Mouse (Mus musculus): Measurements from ENCODE around the gene Xkr7. TPM values are rescaled to one million over a fixed set of nuclear protein-coding genes. Genes with fewer than 3 reads are reported as not detected.

Xkr7 gene
- polyA plus RNA-seq, 1 experiment: 0.14 TPM

Other genes with a start within 250 kb of the Xkr7 start
- 42.4 and 43.6 TPM in 2 replicates for gene Bcl2l1, start 200.1 kb upstream of the Xkr7 start, polyA plus RNA-seq (2012; rRNA removed)
- 5.0 and 5.2 TPM in 2 replicates for gene Tpx2, start 183.9 kb upstream of the Xkr7 start, polyA plus RNA-seq (2012; rRNA removed)
- 0.04 and 0.10 TPM in 2 replicates for gene Mylk2, start 120.5 kb upstream of the Xkr7 start, polyA plus RNA-seq (2012; rRNA removed)
- 1.9 and 2.0 TPM in 2 replicates for gene Foxs1, start 98.6 kb upstream of the Xkr7 start, polyA plus RNA-seq (2012; rRNA removed)
- 0.06 TPM in 1 of 2 replicates, not detected in the other for gene Dusp15, start 80.2 kb upstream of the Xkr7 start, polyA plus RNA-seq (2012; rRNA removed)
- gene Ttll9, start 69.4 kb upstream of the Xkr7 start, polyA plus RNA-seq (2012; rRNA removed): 0.12 TPM in 1 of 2 replicates, not detected in the other
- gene Pdrg1, start 16.4 kb upstream of the Xkr7 start, polyA plus RNA-seq (2012; rRNA removed): 30.5 and 34.0 TPM in 2 replicates
- gene Ccm2l, start 34.1 kb downstream of the Xkr7 start, polyA plus RNA-seq (2012; rRNA removed): 3.5 and 7.5 TPM in 2 replicates
- gene Hck, start 76.6 kb downstream of the Xkr7 start, polyA plus RNA-seq (2012; rRNA removed): 18.0 and 24.0 TPM in 2 replicates
- gene Tm9sf4, start 129.5 kb downstream of the Xkr7 start, polyA plus RNA-seq (2012; rRNA removed): 37.3 and 48.4 TPM in 2 replicates
- 3.2 and 3.3 TPM in 2 replicates for gene Tspyl3, start 193.6 kb downstream of the Xkr7 start, polyA plus RNA-seq (2012; rRNA removed)
- gene Plagl2, start 209.6 kb downstream of the Xkr7 start, polyA plus RNA-seq (2012; rRNA removed): 13.2 and 19.3 TPM in 2 replicates
- gene Pofut1, start 209.7 kb downstream of the Xkr7 start, polyA plus RNA-seq (2012; rRNA removed): 16.7 and 22.5 TPM in 2 replicates

Data from large intestine, adult 2 months (tissue).